Mouse (Mus musculus): ENCODE data around the gene Pias3. TPM values are rescaled to one million over a fixed set of nuclear protein-coding genes. Genes with fewer than 3 reads are reported as not detected.

The Pias3 gene
- 43.0 and 57.1 TPM in 2 replicates for polyA plus RNA-seq (2012; rRNA removed)

DNA sequence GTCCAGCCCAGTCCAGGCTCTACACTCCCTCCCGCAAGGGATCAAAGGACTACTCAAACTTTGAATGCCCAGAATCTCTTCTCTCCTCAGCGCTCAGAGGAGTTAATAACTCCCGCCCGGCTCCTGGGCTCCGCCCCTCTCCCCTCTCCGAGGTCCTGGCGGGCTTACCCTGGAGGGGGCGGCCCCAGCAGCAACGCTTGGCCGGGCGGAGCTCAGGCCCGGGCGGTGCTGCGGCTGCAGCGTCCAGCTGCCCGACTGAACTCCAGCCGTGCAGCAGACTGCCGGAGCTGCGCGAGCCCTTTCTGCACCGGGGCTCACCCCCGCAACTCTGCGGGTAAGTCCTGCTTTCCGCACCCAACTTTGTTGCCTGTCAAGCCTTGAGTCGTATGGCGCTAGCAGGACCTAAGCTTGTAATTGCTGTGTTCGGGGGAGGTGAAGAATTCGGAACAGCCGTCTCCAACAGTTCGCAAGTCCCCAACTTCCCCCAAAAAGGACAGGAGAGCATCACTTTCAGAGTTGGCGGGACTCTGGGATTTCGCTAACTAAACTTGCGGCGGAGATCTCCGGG is at the start of gene Pias3:
TSS of gene Pias3 (plus strand) at position 187 of the 568 bp plus-strand sequence.

DNA sequence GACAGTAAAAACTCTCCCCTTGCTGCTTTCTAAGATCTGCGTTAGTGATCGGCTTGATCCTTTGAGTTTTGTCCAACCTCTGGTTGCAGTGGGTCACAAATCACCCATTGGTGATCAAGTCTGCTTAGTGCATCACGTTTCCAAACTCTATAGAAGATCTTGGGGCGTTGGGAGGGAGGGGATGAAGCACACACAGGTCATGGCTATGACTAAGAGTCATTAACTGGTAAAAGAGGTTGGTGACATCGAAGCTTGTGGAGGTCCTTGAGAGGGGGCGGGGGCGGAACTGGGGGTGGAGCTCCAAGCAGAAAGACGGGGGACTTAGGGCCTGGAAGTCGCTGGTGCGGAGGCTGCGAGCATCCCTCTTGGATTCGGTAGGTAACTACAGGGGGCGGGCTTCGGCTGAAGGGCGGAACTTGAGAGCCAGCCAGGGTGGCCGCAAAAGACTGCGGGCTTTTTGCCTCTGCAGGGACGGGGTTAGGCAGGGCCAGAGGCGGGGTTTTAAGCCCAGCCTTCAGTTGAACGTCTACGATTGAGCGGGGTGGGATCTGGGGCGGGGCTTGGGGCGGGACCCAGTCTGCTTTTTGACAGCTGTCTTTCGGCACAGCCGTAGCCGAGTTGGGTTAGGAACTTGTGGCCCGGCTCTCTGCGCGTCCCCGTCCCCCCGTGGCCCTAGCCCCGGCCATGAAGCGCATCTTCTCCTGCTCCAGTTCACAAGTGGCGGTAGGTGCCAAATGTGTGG is 26.3 kb upstream of the Pias3 start, which contains the start of gene Ankrd35:
TSS of gene Ankrd35 (plus strand) at position 405 of the 742 bp plus-strand sequence.

DNA sequence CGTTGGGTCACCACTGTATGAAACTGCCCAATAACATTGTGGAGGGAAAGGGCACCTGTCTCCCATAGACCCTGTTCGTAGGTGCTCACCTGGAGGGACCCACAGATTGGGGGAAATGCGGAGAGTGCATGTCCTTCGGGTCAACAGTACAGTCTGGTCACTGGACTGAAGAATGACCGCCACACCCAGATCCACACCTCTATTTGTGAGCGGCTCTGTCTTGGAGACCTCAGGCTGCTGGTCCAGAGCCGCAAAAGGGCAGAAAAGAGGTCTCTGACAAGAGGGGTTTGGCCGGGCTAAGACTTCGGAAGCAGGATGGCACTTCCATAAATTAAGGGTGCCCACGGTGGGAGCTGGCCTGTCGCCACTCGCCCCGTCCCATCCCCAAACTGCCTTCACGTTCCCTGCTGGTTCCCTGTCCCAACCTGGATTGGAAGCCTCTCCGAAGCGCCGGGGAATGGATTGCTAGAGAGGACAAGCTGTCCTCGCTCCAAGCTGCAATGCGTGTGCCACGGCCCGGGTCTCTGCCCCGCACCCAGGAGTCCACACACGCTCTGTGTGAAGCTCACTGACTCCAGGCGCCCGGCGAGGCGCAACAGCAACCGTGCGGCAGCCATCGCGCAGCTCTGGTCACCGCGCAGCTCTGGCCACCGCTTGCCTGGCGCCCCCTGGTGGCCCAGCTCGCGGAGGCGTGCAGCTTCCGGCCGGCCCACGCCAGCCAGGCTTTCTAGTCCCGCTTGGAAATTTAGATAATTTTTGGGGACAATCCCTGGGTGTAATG is 11.9 kb downstream of the Pias3 start, which contains the start of gene Nudt17:
TSS of gene Nudt17 (minus strand) at position 660 of the 781 bp plus-strand sequence.

DNA sequence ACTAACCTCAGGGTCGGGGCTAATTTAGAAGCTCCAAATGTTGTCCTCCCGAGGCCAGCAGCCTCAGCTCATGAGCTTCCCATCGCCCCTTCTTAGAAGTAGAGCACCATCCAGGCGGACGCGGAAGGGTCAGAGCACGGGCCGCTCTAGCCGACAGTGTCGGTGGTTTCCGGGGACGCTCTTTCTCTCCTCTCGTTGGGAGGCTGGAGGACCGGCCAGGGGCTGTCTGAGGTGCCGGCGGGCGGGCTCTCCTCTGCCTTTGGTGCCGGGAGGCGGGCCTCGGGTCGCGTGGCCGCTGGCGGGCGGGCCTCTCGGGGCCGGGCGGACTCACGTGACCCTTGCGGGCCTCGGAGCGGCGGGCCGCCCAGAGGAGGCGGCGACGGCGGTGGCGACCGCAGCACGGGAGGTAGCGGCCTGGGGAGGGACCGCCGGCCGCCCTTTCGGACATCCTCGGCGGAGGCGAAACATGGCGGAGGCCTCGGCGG is 31.2 kb downstream of the Pias3 start, which contains the start of the genes Polr3c and Rnf115:
TSS of gene Polr3c (minus strand) at position 286 of the 485 bp plus-strand sequence.
TSS of gene Rnf115 (plus strand) at position 322 of the 485 bp plus-strand sequence.

Other genes with a start within 250 kb of the Pias3 start
- gene BC107364, start 244.1 kb upstream of the Pias3 start, polyA plus RNA-seq (2012; rRNA removed), result 0.15 TPM in 1 of 2 replicates, not detected in the other
- 0.40 and 3.0 TPM in 2 replicates for gene Hfe2, start 171.2 kb upstream of the Pias3 start, polyA plus RNA-seq (2012; rRNA removed)
- 73.6 and 91.3 TPM in 2 replicates for gene Txnip, start 138.4 kb upstream of the Pias3 start, polyA plus RNA-seq (2012; rRNA removed)
- 0.14 TPM in 1 of 2 replicates, not detected in the other for gene Gm16253, start 119.4 kb upstream of the Pias3 start, polyA plus RNA-seq (2012; rRNA removed)
- gene Polr3gl, start 102.2 kb upstream of the Pias3 start, polyA plus RNA-seq (2012; rRNA removed), result 50.0 and 107 TPM in 2 replicates
- 0.90 and 1.5 TPM in 2 replicates for gene Ankrd34a, start 99.7 kb upstream of the Pias3 start, polyA plus RNA-seq (2012; rRNA removed)
- 54.6 and 65.6 TPM in 2 replicates for gene Lix1l, start 95.2 kb upstream of the Pias3 start, polyA plus RNA-seq (2012; rRNA removed)
- gene Rbm8a, start 66.5 kb upstream of the Pias3 start, polyA plus RNA-seq (2012; rRNA removed), result 100 and 226 TPM in 2 replicates
- gene Pex11b, start 61.0 kb upstream of the Pias3 start, polyA plus RNA-seq (2012; rRNA removed), result 31.8 and 42.4 TPM in 2 replicates
- 0.16 and 0.18 TPM in 2 replicates for gene Gm42957, start 60.9 kb upstream of the Pias3 start, polyA plus RNA-seq (2012; rRNA removed)
- 4.2 and 5.3 TPM in 2 replicates for gene Itga10, start 50.8 kb upstream of the Pias3 start, polyA plus RNA-seq (2012; rRNA removed)
- gene Ankrd35, start 26.3 kb upstream of the Pias3 start, polyA plus RNA-seq (2012; rRNA removed), result 0.38 and 0.61 TPM in 2 replicates
- 7.9 and 10.1 TPM in 2 replicates for gene Nudt17, start 12.2 kb downstream of the Pias3 start, polyA plus RNA-seq (2012; rRNA removed)
- gene Polr3c, start 31.2 kb downstream of the Pias3 start, polyA plus RNA-seq (2012; rRNA removed), result 49.4 and 49.7 TPM in 2 replicates
- gene Rnf115, start 31.3 kb downstream of the Pias3 start, polyA plus RNA-seq (2012; rRNA removed), result 24.5 and 40.5 TPM in 2 replicates
- gene Pdzk1, start 132.9 kb downstream of the Pias3 start, polyA plus RNA-seq (2012; rRNA removed), result 0.42 and 1.2 TPM in 2 replicates
- gene Cd160, start 133.0 kb downstream of the Pias3 start, polyA plus RNA-seq (2012; rRNA removed), result not detected in 2 replicates
- 5.1 and 12.3 TPM in 2 replicates for gene Gja5, start 208.3 kb downstream of the Pias3 start, polyA plus RNA-seq (2012; rRNA removed)
- gene Gpr89, start 209.0 kb downstream of the Pias3 start, polyA plus RNA-seq (2012; rRNA removed), result 7.6 and 15.6 TPM in 2 replicates
- 0.11 and 0.12 TPM in 2 replicates for gene Gja8, start 229.6 kb downstream of the Pias3 start, polyA plus RNA-seq (2012; rRNA removed)